8 mouse cellular contexts compared by ENCODE assay signal in the genomic region with DNA sequence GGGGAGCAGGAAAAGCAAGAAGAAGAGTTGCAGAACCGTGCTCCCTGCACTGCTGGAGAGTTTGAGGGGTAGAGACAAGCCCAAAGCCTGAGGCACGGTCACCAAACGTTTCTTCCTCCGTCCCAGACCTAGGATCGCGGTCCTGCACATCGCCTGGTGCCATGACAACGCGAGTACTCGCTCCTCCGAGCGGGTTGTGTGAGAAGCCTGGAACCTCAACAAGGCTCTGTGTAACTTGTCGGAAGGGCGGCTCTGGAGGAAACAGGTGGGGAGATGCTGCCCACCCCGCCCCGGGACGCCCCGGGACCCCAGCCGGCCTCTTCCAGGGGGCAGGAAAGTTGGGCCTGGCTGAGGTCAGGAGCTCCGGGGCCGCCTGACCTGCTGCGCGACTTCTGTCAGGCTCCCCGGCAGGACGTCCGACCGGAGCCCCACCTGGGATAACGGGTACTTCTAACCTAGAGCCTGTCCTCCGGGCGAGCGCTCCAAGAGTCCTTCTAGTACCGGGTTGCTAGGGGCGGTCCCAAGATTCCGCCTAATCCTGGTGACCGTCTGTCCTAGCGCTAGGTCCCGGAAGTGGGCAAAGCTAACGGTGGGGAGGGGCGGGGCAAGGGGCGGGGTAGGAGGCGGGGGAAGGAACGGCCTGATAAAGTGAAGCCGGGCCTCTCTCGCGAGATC. TPM values are rescaled to one million over a fixed set of nuclear protein-coding genes. Genes with fewer than 3 reads are reported as not detected.
DNase-seq lines count a peak whose midpoint lies in the region; ATAC-seq and TF ChIP-seq lines count a peak whose summit lies in the region.

TSS of gene Styxl1 (minus strand) at position 590 of the 675 bp plus-strand sequence.

- WGBS in forebrain, embryonic 13.5 days, result 0% methylated on average over 45 of the region's 45 CpGs
- WGBS in liver, embryonic 14.5 days (ENCODE audit: insufficient replicate concordance), result under 1% methylated on average over 45 of the region's 45 CpGs

- peak; percentile 49 for DNase-seq in adrenal gland, postnatal 25 days
- DNase-seq in adrenal gland, adult 18-20 months (ENCODE audit: low spot score in 2 of 2), result no peak
- DNase-seq in retina, embryonic 14.5 days (ENCODE audit: low spot score), result peak; percentile 56
- no peak for DNase-seq in retina, postnatal 1 day
- peak in 1 of 3 experiments; percentile 35 for DNase-seq in liver, embryonic 14.5 days (ENCODE audit: low read depth in 3 of 3, low spot score in 3 of 3)
- DNase-seq in c-Kit-positive CD71-positive TER-119-positive erythroid progenitor cells, embryonic 14.5 days (ENCODE audit: low spot score), result no peak
- no peak for DNase-seq in adrenal gland, postnatal 10 days

- H3K27ac ChIP-seq in forebrain, embryonic 13.5 days, result peak within 1 kb of the TSS; percentile 90
- H3K27ac ChIP-seq in liver, embryonic 14.5 days, result peak within 1 kb of the TSS; percentile 64

- H3K4me1 ChIP-seq in forebrain, embryonic 13.5 days, result peaks cover 28% of the 10 kb centered on the region
- H3K4me1 ChIP-seq in liver, embryonic 14.5 days (replicated peaks; ENCODE audit: control insufficient read depth in 2 of 2, insufficient read depth in 2 of 2, low read length in 1 of 2), result peaks cover 13 to 25% of the 10 kb centered on the region in 2 experiments

- H3K4me2 ChIP-seq in forebrain, embryonic 13.5 days, result peak within 1 kb of the TSS; percentile 93
- peak within 1 kb of the TSS; percentile 96 for H3K4me2 ChIP-seq in liver, embryonic 14.5 days (ENCODE audit: low read depth)

- TF ChIP-seq EP300 in liver, embryonic 14.5 days (IDR thresholded peaks at IDR 0.05; ENCODE audit: low read depth), result no peak

- 0 out of 2 replicates have a peak, but pooled peaks cover 5% of the 10 kb centered on the region for H3K27me3 ChIP-seq in forebrain, embryonic 13.5 days
- H3K27me3 ChIP-seq in liver, embryonic 14.5 days (ENCODE audit: control insufficient read depth, insufficient read depth, low read length), result no peaks in the 10 kb centered on the region

- peak; percentile 93 for ATAC-seq in forebrain, embryonic 13.5 days
- peak; percentile 91 for ATAC-seq in liver, embryonic 14.5 days (ENCODE audit: insufficient read depth)

- H3K9ac ChIP-seq in forebrain, embryonic 13.5 days, result peak within 1 kb of the TSS; percentile 96
- H3K9ac ChIP-seq in liver, embryonic 14.5 days (replicated peaks), result peak within 1 kb of the TSS; percentile 92

- no peaks in the 10 kb centered on the region for H3K9me3 ChIP-seq in forebrain, embryonic 13.5 days (replicated peaks)
- no peaks in the 10 kb centered on the region for H3K9me3 ChIP-seq in liver, embryonic 14.5 days (ENCODE audit: control insufficient read depth, low read length)

- TF ChIP-seq CTCF in liver, embryonic 14.5 days (IDR thresholded peaks at IDR 0.05; ENCODE audit: low read depth), result no peak

- H3K36me3 ChIP-seq in forebrain, embryonic 13.5 days (ENCODE audit: poor library complexity, severe bottlenecking), result peaks cover 15% of the 10 kb centered on the region
- H3K36me3 ChIP-seq in liver, embryonic 14.5 days (replicated peaks; ENCODE audit: control insufficient read depth, insufficient read depth, low read depth), result peaks cover 5% of the 10 kb centered on the region

- H3K4me3 ChIP-seq in forebrain, embryonic 13.5 days, result peak within 1 kb of the TSS; percentile 85
- H3K4me3 ChIP-seq in liver, embryonic 14.5 days (ENCODE audit: insufficient read depth in 1 of 2, low read depth in 2 of 2, low read length in 2 of 2), result peak within 1 kb of the TSS; percentile 70 to 90

RNA-seq across cellular contexts. Expression of gene Styxl1, which starts in this region (rescaled TPM):
- 0.36 TPM in 1 of 2 replicates, not detected in the other for total RNA-seq in adrenal gland, postnatal 25 days (2021)
- under 1 TPM; 0.23 to 0.51 TPM for total RNA-seq in adrenal gland, adult 18-20 months (2021)
- polyA plus RNA-seq in forebrain, embryonic 13.5 days (2015; fragmentation: Nextera tagmentation; extraction: Ambion mirVana), result 0.26 and 0.41 TPM in 2 replicates
- polyA plus RNA-seq in liver, embryonic 14.5 days (2012; rRNA removed), result 0.02 TPM in 1 of 2 replicates, not detected in the other
- not detected in 2 replicates for polyA plus RNA-seq in liver, embryonic 14.5 days (2014; fragmentation: Nextera tagmentation; extraction: Ambion mirVana)
- under 1 TPM; 0.27 to 0.73 TPM for total RNA-seq in adrenal gland, postnatal 10 days (2021)

Comparison
In these comparisons a context has a peak if more than half of its experiments do, and no peak if none do; other contexts are left out.
1. Peak in DNase-seq in adrenal gland, postnatal 25 days; RNA of the gene not detected or under 1 TPM.
2. Peak in ATAC-seq, H3K4me3 ChIP-seq, H3K27ac ChIP-seq, H3K9ac ChIP-seq and H3K4me2 ChIP-seq in forebrain, embryonic 13.5 days; RNA of the gene not detected or under 1 TPM.
3. Peak in ATAC-seq, H3K4me3 ChIP-seq, H3K27ac ChIP-seq, H3K9ac ChIP-seq and H3K4me2 ChIP-seq in liver, embryonic 14.5 days; RNA of the gene not detected or under 1 TPM.